Mouse (Mus musculus): ENCODE results near the gene Vmn1r34.
"Not testable (repeated sequence)": the region's sequence is repeated elsewhere in the genome, so short reads cannot be mapped to it uniquely, and the experiment has no call there.

The Vmn1r34 gene

GRCm38 (mm10) chr6:66643779-66644178 lies at the start of gene Vmn1r34:
Gene Vmn1r34 (minus strand): TSS chr6:66643879.
- no peak for DNase-seq (ENCODE audit: low spot score)

GRCm38 (mm10) chr6:66685806-66686205 lies 42.1 kb upstream of the Vmn1r34 start, which contains the start of gene Vmn1r35:
Gene Vmn1r35 (minus strand): TSS chr6:66685906.
- no peak for DNase-seq (ENCODE audit: low spot score)

- DNase-seq (ENCODE audit: low spot score), result not testable (repeated sequence)
Observed at GRCm38 (mm10) chr6:66618182-66618581, 25.5 kb downstream of the Vmn1r34 start, which contains the start of gene Vmn1r33. Gene Vmn1r33 (minus strand): TSS chr6:66618282.

GRCm38 (mm10) chr6:66595804-66596203 lies 47.9 kb downstream of the Vmn1r34 start:
- DNase-seq (ENCODE audit: low spot score), result no peak
